ENCODE assay signal across 13 mouse cellular contexts in the genomic region with DNA sequence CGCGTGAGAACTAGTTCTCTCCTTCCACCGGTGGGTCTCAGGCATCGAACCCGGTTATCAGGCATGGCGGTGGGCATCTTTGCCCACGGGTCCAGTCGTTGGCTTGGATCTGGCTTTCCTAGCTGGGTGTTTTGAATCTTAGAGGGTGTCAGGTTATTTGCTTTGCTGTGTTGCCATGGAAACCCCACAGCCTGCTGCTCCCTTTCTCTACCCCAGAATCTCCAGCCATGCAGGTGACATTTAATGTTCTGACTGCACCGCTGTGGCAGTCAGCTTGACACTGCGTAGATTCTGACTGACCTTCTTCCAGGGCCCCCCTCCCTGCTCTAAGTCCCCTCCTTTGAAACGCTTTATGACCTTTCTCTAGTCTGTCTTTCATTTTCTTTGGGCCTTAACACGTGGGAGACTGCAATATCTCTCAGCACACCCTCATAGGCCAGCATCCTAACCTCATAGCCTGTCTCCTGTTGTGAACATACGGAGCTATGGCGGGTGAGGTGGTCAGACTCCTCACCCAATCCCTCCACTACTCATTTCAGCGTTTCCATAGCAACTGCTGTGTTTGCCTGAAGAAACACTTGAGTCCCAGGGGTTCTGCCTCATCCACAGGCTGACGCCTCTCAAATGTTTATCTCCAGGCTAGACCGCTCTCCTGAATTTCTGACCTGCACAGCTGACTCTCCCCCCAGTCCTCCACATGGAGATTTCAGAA. TPM values are rescaled to one million over a fixed set of nuclear protein-coding genes. Genes with fewer than 3 reads are reported as not detected.
DNase-seq lines count a peak whose midpoint lies in the region; ATAC-seq lines count a peak whose summit lies in the region.
"Had no signal": no experiment of that assay in that cellular context is flagged by ENCODE, and none has a peak within 500 bp of the region (broad histone marks: within the 10 kb centered on the region; RNA-seq: fewer than 3 reads in every experiment).

No protein-coding gene starts in this region.

- no peaks in the 10 kb centered on the region for H3K9me3 ChIP-seq in forebrain, embryonic 13.5 days (replicated peaks)
- H3K9me3 ChIP-seq in forebrain, embryonic 11.5 days (ENCODE audit: control insufficient read depth, low read length) = no peaks in the 10 kb centered on the region
- H3K9me3 ChIP-seq in hindbrain, embryonic 10.5 days = no peaks in the 10 kb centered on the region
- no peaks in the 10 kb centered on the region for H3K9me3 ChIP-seq in midbrain, embryonic 14.5 days (ENCODE audit: control insufficient read depth, low read length)

- H3K9ac ChIP-seq in forebrain, embryonic 13.5 days = no peak overlapping the region
- H3K9ac ChIP-seq in forebrain, embryonic 11.5 days (ENCODE audit: low read length) = no peak overlapping the region
- no peak overlapping the region for H3K9ac ChIP-seq in midbrain, embryonic 14.5 days (replicated peaks; ENCODE audit: low read length)

- no peak overlapping the region for H3K27ac ChIP-seq in forebrain, embryonic 13.5 days
- no peak overlapping the region for H3K27ac ChIP-seq in forebrain, embryonic 11.5 days (ENCODE audit: low read depth, low read length)
- H3K27ac ChIP-seq in hindbrain, embryonic 10.5 days = 0 out of 2 replicates have a peak overlapping the region, but pooled peaks have one; percentile 40
- H3K27ac ChIP-seq in midbrain, embryonic 14.5 days (replicated peaks; ENCODE audit: low read depth, low read length) = peak overlapping the region; percentile 81

- DNase-seq in forebrain, embryonic 11.5 days (ENCODE audit: low spot score) = no peak
- peak; percentile 75 for DNase-seq in R1 (ENCODE audit: low read depth, low spot score)
- DNase-seq in hindbrain, embryonic 10.5 days (ENCODE audit: low spot score) = peak; percentile 9
- DNase-seq in midbrain, embryonic 14.5 days = peak; percentile 78
- DNase-seq in ovary, postnatal 14 days (ENCODE audit: low spot score) = no peak
- DNase-seq in adrenal gland, postnatal 36 days = no peak
- DNase-seq: gastrocnemius, postnatal 25 days had no signal

- H3K4me3 ChIP-seq in forebrain, embryonic 13.5 days = no peak overlapping the region
- no peak overlapping the region for H3K4me3 ChIP-seq in forebrain, embryonic 11.5 days (ENCODE audit: low read depth, low read length)
- H3K4me3 ChIP-seq in hindbrain, embryonic 10.5 days = no peak overlapping the region
- H3K4me3 ChIP-seq in midbrain, embryonic 14.5 days (replicated peaks; ENCODE audit: low read depth, low read length) = no peak overlapping the region

- no peak overlapping the region for H3K4me2 ChIP-seq in forebrain, embryonic 13.5 days
- H3K4me2 ChIP-seq in forebrain, embryonic 11.5 days (ENCODE audit: low read depth, low read length, severe bottlenecking) = no peak overlapping the region
- H3K4me2 ChIP-seq in midbrain, embryonic 14.5 days (ENCODE audit: low read length) = no peak overlapping the region

- 61% methylated on average over 17 of the region's 17 CpGs for WGBS in forebrain, embryonic 13.5 days
- 70% methylated on average over 17 of the region's 17 CpGs for WGBS in forebrain, embryonic 11.5 days
- 59% methylated on average over 17 of the region's 17 CpGs for WGBS in hindbrain, embryonic 10.5 days
- 48% methylated on average over 17 of the region's 17 CpGs for WGBS in midbrain, embryonic 14.5 days

- H3K27me3 ChIP-seq in forebrain, embryonic 13.5 days = no peaks in the 10 kb centered on the region
- no peaks in the 10 kb centered on the region for H3K27me3 ChIP-seq in forebrain, embryonic 11.5 days (ENCODE audit: control insufficient read depth, insufficient read depth, low read length)
- no peaks in the 10 kb centered on the region for H3K27me3 ChIP-seq in hindbrain, embryonic 10.5 days (ENCODE audit: insufficient read depth, poor library complexity, severe bottlenecking)
- H3K27me3 ChIP-seq in midbrain, embryonic 14.5 days (ENCODE audit: control insufficient read depth, insufficient read depth, low read length) = no peaks in the 10 kb centered on the region

- no peaks in the 10 kb centered on the region for H3K36me3 ChIP-seq in forebrain, embryonic 13.5 days (ENCODE audit: poor library complexity, severe bottlenecking)
- no peaks in the 10 kb centered on the region for H3K36me3 ChIP-seq in forebrain, embryonic 11.5 days (ENCODE audit: control insufficient read depth, insufficient read depth, low read length)
- no peaks in the 10 kb centered on the region for H3K36me3 ChIP-seq in hindbrain, embryonic 10.5 days
- no peaks in the 10 kb centered on the region for H3K36me3 ChIP-seq in midbrain, embryonic 14.5 days (ENCODE audit: control insufficient read depth, insufficient read depth, low read length)

- peak; percentile 27; the same call in 1 of the 2 replicates for ATAC-seq in forebrain, embryonic 13.5 days
- no peak for ATAC-seq in forebrain, embryonic 11.5 days (replicated peaks; ENCODE audit: low FRiP score)
- ATAC-seq in midbrain, embryonic 14.5 days (ENCODE audit: low FRiP score, low TSS enrichment) = no peak
- no peak for ATAC-seq in inflammation-experienced regulatory T-cells, adult 6 months

- H3K4me1 ChIP-seq in forebrain, embryonic 13.5 days = peaks cover 7% of the 10 kb centered on the region
- H3K4me1 ChIP-seq in forebrain, embryonic 11.5 days (replicated peaks; ENCODE audit: control insufficient read depth, insufficient read depth, low read length) = no peaks in the 10 kb centered on the region
- H3K4me1 ChIP-seq in hindbrain, embryonic 10.5 days (replicated peaks) = peaks cover 10% of the 10 kb centered on the region
- H3K4me1 ChIP-seq in midbrain, embryonic 14.5 days (ENCODE audit: control insufficient read depth, insufficient read depth, low read length) = peaks cover 5% of the 10 kb centered on the region

RNA-seq across cellular contexts. Expression of gene Tat, which starts 16.2 kb away (rescaled TPM):
- polyA plus RNA-seq in forebrain, embryonic 13.5 days (2015; fragmentation: Nextera tagmentation; extraction: Ambion mirVana) = not detected in 2 replicates
- not detected in 2 replicates for polyA plus RNA-seq in forebrain, embryonic 11.5 days (2014; fragmentation: Nextera tagmentation; extraction: Ambion mirVana)
- not detected in 2 replicates for polyA plus RNA-seq in hindbrain, embryonic 10.5 days (2016; fragmentation: Nextera tagmentation; extraction: Ambion mirVana)
- not detected in 2 replicates for polyA plus RNA-seq in midbrain, embryonic 14.5 days (2014; fragmentation: Nextera tagmentation; extraction: Ambion mirVana)
- not detected for polyA plus RNA-seq in inflammation-experienced regulatory T-cells, adult 6 months (2017; shearing (Covaris generic))
- total RNA-seq in adrenal gland, postnatal 36 days (2021) = 1 to 10 TPM in 1 of 2 experiments, under 1 TPM in 1; 0.10 to 1.5 TPM
- total RNA-seq: common myeloid progenitor, adult 5-6 weeks; gastrocnemius, postnatal 25 days; layer of hippocampus, adult 8-10 months had no signal
- polyA plus RNA-seq: neural tube, embryonic 11.5 days had no signal

RNA-seq across cellular contexts. Expression of gene Chst4, which starts 33.1 kb away (rescaled TPM):
- not detected in 2 replicates for polyA plus RNA-seq in forebrain, embryonic 13.5 days (2015; fragmentation: Nextera tagmentation; extraction: Ambion mirVana)
- not detected in 2 replicates for polyA plus RNA-seq in forebrain, embryonic 11.5 days (2014; fragmentation: Nextera tagmentation; extraction: Ambion mirVana)
- not detected in 2 replicates for polyA plus RNA-seq in hindbrain, embryonic 10.5 days (2016; fragmentation: Nextera tagmentation; extraction: Ambion mirVana)
- not detected in 2 replicates for polyA plus RNA-seq in midbrain, embryonic 14.5 days (2014; fragmentation: Nextera tagmentation; extraction: Ambion mirVana)
- polyA plus RNA-seq in inflammation-experienced regulatory T-cells, adult 6 months (2017; shearing (Covaris generic)) = not detected
- 1 to 10 TPM; 1.0 to 1.8 TPM for total RNA-seq in adrenal gland, postnatal 36 days (2021)
- total RNA-seq: common myeloid progenitor, adult 5-6 weeks; gastrocnemius, postnatal 25 days had no signal
- polyA plus RNA-seq: liver, embryonic 16.5 days; neural tube, embryonic 11.5 days had no signal

RNA-seq across cellular contexts. Expression of gene Marveld3, which starts 44.5 kb away (rescaled TPM):
- polyA plus RNA-seq in forebrain, embryonic 13.5 days (2015; fragmentation: Nextera tagmentation; extraction: Ambion mirVana) = 1.0 and 1.5 TPM in 2 replicates
- 0.65 and 1.1 TPM in 2 replicates for polyA plus RNA-seq in forebrain, embryonic 11.5 days (2014; fragmentation: Nextera tagmentation; extraction: Ambion mirVana)
- 0.81 and 1.9 TPM in 2 replicates for polyA plus RNA-seq in hindbrain, embryonic 10.5 days (2016; fragmentation: Nextera tagmentation; extraction: Ambion mirVana)
- 1.1 and 1.4 TPM in 2 replicates for polyA plus RNA-seq in midbrain, embryonic 14.5 days (2014; fragmentation: Nextera tagmentation; extraction: Ambion mirVana)
- polyA plus RNA-seq in inflammation-experienced regulatory T-cells, adult 6 months (2017; shearing (Covaris generic)) = not detected
- under 1 TPM in 1 of 2 experiments, not detected in 1; 0.17 TPM for total RNA-seq in adrenal gland, postnatal 36 days (2021)
- total RNA-seq: common myeloid progenitor, adult 5-6 weeks; gastrocnemius, postnatal 25 days had no signal

Comparison
In these comparisons a context has a peak if more than half of its experiments do, and no peak if none do; other contexts are left out.
1. H3K27ac ChIP-seq: peak in hindbrain, embryonic 10.5 days (single experiment) and midbrain, embryonic 14.5 days (single experiment); none in forebrain, embryonic 13.5 days (single experiment) and forebrain, embryonic 11.5 days (single experiment).
2. DNase-seq: peak in R1 (single experiment), hindbrain, embryonic 10.5 days (single experiment) and midbrain, embryonic 14.5 days (single experiment); none in forebrain, embryonic 11.5 days (single experiment), ovary, postnatal 14 days (single experiment) and adrenal gland, postnatal 36 days (0 of 2).